Mouse (Mus musculus) left cerebral cortex, postnatal 4 days (tissue): Measurements from ENCODE around the gene Gria1. TPM values are rescaled to one million over a fixed set of nuclear protein-coding genes. Genes with fewer than 3 reads are reported as not detected.

Experiments used
- DNase-seq: peaks from one replicate; pipeline ENCODE4 v3.0.0-alpha.2; 2022
- intact Hi-C: fragments of 180-260 bp; cut with DNase I; formaldehyde crosslinking; loops from one replicate; pipeline ENCODE4 v1.15.1; 2025
- total RNA-seq, 2 experiments: library from RNA; stranded (reverse); gene quantifications; 2 replicates each; pipeline ENCODE4 v1.2.3; 2021

Gene Gria1
- total RNA-seq, 2 experiments from 2014 or later, result 146 to 178 TPM

DNA sequence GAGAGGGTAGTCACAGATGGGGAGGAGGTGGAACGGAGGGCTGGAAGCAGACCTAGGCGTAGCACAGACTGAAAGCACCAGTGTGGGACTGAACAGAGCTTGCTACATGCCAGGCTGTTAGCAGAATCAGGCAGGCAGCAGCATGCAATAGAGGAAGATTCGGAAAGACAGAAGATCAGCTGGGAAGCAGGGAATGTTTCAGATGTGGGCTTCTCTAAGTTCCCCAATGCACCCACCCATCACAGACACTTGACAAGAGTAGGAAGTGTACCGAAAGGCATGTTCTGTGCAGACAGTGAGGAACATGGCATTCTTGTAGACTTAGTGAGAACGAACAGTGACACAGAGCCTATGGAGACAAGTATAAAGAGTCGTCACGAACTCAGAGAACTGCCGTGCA lies 260.5 kb downstream of the Gria1 start:
- no peak for DNase-seq
- intact Hi-C loops, result no loop called here

DNA sequence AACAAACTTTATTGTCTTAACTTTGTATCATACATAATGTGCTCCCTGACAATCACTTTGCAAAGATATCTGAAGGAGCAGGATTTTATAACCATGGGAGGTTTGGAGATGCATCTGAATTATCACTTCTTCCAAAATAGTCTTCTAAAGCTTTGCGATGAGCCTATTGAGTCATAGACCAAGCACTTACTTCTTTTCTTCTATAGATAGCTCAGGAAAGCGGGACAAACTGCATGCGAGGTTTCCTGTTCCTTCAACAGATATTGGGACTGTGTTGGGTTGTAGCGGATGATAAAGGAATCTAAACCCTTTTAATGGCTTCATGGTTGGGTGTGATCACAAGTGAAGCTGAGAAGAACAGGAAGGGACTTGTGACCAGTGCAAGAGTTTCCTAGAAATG lies 263.5 kb downstream of the Gria1 start:
- no peak for DNase-seq
- intact Hi-C loops, result no loop called here

DNA sequence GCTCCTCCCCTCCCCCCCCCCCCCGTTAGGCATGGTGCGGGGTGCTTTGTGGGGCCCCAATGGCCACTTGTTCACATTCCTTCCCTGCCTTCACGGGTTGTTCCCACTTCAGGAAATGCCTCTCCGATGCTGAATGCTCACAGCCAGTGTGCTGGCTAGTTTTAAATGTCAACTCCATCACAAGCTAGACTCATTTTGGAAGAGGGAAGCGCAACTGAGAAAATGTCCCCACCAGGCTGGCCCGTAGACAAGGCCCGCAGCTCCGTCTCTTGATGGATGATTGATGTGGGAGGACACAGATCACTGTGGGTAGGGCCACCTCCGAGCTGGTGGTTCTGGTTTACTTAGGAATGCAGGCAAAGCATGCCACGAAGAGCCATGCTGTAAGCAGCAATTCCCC lies 266.9 kb downstream of the Gria1 start:
- intact Hi-C loops, result no loop called here
- no peak for DNase-seq

DNA sequence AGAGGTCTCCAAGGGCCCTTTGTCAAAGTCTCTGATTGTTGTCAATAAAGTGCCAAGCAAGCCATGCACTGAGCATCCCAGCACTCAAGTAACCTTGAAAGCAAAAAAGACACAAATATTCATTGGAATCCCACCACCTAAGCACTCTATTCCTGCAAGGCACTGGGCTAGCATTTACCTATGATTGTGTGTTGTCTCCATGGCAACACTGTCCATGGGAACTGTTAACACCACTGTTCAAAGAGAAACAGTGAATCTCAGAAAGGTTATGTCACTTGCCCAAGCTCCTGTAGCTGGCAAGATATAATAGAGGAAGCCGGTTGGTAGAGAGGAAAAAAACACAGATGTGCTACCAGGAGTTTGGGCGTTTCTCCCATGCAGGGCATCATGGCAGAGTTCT lies 274.9 kb downstream of the Gria1 start:
- no peak for DNase-seq
- intact Hi-C loops, result no loop called here

DNA sequence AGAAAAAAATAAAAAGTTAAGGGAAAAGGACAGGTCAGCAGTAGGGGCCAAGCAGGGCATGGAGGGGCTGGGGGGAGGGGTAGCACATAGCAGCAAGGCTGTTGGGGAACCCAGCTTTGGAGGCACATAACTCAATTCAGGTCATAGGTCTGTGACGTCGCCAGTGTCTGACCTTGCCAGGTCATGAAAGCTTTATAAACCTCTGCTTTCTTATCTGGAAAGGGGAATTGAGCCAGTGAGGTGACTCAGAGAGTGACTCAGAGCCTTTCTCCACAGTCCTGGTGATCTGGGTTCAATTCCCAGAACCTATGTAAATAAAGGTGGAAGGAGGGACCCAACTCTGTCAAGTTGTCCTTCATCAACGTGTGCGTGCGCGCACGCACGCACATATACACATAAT lies 286.2 kb downstream of the Gria1 start:
- intact Hi-C loops, result no loop called here
- DNase-seq, result no peak

DNA sequence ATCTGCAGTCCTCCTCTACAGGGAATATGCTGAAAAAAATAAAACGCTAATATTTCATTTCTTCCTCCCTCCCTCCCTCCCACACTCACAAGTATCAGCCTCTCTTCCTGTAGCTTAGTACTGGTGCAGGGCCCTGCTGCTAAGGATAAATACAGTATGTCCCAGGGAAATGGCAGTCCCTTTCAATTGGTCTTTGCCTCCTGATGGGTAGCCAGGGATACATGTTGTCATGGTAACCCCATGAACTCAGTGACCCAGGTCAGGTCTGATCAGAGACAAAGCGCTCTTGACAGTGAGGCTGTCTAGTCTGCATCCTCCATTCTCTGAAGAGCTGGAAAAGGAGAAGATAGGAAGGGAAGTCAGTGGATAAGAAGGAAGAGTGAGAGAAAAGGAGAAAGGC lies 287.1 kb downstream of the Gria1 start:
- intact Hi-C loops, result no loop called here
- DNase-seq, result peak; percentile 24

DNA sequence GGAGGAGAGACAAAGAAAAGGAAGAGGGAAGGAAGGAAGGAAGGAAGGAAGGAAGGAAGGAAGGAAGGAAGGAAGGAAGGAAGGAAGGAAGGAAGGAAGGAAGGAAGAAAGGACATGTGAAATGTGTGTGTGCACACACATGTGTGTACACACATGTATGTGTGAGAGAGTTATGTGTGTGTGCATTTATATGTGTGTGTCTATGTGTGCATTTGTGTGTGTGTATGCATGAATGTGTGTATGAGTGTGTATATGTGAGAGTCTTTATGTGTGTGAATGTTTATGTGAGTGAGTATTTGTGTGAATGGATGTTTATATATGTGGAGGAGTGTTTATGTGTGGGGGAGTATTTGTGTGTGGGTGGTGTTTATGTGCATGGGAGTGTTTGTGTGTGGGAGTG lies 287.5 kb downstream of the Gria1 start:
- no peak for DNase-seq
- intact Hi-C loops, result no loop called here

DNA sequence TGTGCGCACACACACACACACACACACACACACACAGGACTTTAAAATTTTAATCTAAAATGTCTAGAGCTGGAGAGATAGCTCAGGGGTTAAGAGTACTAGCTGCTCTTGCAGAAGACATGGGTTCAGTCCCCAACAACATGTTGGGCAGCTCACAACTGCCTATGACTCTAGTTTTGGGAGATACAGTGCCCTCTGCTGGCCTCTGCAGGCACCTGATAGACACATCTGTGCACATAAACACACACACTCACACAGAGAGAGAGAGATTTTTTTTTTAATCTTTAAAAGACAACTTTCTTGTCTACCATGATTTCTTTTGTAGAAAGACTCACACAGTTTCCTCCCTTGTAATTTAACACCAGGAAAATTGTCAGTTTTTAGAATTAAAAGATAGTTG lies 292.4 kb downstream of the Gria1 start:
- DNase-seq, result no peak
- intact Hi-C loops, result no loop called here

DNA sequence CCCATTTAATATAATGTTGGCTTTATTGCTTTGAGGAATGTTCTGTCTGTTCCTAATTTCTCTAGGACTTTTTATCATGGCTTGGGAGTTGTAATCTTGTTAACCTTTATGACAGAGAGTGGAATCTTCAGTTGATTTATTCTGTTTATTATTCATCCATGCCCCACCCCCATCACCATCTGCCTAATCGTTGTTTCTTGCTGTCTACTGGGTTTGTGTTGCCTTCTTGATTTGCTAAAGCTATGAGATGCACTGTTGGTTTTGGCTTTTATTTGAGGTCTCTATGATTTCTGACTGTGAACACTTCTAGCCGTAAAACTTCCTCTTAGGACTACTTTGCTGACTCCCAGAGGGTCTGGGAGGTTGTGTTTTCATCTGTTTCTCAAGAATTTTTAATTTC lies 294.9 kb downstream of the Gria1 start:
- intact Hi-C loops, result no loop called here
- DNase-seq, result no peak

DNA sequence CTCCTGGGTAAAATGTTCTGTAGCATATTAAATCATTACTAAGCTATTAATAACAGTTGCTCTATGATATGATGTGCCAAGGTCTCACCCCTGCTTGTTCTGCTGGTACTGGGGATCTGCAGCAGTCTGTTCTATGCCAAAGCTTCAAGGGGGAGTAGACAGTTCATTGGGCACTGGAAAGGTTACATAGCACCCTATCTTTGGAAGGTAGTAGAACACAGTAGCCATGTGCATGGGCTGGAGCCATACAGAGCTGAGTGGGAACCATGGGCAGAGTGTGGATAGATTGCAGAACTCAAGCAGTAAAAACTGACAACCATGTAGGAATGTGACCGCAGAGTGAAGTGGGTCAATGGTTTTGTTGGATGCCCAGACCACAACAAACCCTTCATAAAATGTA lies 295.7 kb downstream of the Gria1 start:
- DNase-seq, result no peak
- intact Hi-C loops, result no loop called here

DNA sequence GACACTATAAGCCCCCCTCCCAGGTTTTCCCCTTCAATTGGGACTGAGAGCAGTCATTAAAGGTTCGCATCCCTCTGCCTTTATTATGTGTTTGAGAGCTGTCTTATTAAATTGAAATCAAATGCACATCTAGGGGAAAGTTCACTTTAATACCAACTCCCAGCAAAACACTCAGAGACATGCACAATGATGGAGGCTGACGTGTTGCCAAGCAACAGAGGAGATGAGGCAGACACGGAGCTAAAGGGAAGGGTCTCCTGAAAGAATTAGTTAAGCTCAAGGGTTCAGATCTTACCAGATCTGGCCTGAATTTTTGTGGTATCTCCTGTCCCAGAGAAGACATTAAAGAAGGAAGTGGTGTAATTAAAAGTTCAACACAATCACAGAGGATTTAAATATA lies 305.9 kb downstream of the Gria1 start:
- no peak for DNase-seq
- intact Hi-C loops, result loop anchor here (10.0 kb wide), 2 partner anchors 148 to 1182 kb away; no protein-coding TSS in a partner anchor

DNA sequence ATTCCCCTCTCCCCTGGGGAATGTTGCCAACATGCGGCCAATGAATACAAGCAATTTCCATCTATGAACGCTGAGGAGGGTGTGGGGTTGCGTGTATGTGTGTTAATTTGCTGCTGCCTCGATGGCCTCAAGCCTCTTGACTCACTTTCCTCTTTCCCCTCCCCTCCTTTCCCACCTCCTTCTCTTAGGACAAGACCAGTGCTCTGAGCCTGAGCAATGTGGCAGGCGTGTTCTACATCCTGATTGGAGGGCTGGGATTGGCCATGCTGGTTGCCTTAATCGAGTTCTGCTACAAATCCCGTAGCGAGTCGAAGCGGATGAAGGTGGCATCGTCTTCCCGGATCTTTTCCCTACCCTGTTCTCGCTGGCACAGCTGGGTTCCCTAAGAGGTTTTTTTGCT lies 306.3 kb downstream of the Gria1 start:
- no peak for DNase-seq
- intact Hi-C loops, result loop anchor here (10.0 kb wide), 2 partner anchors 147 to 1183 kb away; no protein-coding TSS in a partner anchor

DNA sequence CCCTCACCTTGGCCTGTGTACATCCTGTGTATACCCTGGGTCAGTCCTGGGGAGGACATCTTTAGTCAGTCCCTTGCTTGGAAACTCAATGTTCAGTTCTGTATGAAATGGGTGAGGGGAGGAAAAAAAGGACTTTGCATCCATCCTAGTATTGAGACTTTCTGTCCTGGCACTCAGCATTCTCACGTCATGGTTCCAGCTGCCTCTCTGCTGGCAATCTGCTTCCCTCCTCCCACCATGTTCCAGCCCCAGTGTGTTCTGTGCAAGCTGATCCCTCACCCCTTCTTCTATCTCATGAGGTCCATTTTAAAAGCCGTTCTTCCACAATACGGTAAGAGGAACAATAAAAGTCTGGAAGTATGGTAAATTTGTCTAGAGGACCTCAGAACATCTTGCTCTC lies 308.2 kb downstream of the Gria1 start:
- intact Hi-C loops, result loop anchor here (10.0 kb wide), 2 partner anchors 145 to 1185 kb away; no protein-coding TSS in a partner anchor
- DNase-seq, result no peak

DNA sequence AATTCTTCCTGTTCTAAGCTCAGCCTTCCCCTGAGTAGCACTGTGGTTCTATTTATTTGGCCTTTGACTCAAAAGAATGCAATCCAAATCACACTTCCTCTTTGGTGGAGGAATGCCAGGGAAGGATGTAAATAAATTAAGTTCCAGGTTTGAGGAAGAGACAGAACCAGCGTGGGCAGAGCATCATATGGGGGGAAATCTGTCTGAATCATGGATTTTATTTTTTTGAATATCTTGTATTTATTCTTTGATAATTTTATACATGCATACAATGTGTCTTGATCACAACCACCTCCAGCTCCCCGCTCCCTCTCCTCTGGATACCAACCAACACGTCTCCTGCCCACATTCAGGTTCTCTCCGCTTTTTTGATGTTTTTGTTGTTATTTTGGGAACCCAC lies 312.9 kb downstream of the Gria1 start:
- intact Hi-C loops, result no loop called here
- DNase-seq, result no peak
